Mouse (Mus musculus): ENCODE results near the gene Krtap4-2.
"Not testable (repeated sequence)": the region's sequence is repeated elsewhere in the genome, so short reads cannot be mapped to it uniquely, and the experiment has no call there.

Gene Krtap4-2

DNA sequence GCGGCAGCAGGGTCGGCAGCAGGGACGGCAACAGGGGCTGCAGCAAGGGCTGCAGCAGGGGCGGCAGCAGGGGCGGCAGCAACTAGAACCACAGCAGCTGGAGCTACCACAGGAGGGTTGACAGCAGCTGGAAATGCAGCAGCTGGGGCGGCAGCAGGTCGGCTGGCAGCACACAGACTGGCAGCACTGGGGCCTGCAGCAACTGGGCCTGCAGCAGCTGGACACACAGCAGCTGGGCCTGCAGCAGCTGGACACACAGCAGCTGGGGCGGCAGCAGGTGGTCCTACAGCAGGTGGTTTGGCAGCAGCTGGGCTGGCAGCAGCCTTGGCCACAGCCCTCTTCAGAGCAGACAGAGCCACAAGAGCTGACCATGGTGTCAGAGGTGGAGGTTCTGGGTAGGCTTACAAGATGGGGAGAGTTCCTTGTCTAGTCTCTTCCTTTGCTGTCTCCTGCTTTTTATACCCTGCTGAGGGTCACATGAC is at the start of gene Krtap4-2:
Krtap4-2 (minus strand) TSS at position 432 of the 482 bp plus-strand sequence.
- DNase-seq: no peak

DNA sequence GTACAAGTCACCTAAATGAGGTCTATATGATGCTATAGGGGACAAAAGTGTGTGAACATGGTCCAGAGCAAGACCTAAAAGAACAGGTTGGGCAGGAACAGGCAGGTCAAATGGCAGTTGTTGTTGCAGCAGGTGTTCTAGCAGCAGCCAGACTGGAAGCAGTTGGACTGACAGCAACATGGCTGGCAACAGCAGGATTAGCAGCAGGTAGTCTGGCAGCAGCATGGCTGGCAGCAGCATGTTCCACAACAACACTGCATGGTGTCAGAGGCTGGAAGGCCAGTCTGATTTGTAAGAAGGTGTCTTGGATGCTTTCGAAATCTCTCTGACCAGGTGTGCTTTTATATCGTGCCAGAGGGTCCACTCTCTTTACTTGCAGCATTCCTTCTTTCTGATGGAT is 48.6 kb upstream of the Krtap4-2 start:
- no peak for DNase-seq

DNA sequence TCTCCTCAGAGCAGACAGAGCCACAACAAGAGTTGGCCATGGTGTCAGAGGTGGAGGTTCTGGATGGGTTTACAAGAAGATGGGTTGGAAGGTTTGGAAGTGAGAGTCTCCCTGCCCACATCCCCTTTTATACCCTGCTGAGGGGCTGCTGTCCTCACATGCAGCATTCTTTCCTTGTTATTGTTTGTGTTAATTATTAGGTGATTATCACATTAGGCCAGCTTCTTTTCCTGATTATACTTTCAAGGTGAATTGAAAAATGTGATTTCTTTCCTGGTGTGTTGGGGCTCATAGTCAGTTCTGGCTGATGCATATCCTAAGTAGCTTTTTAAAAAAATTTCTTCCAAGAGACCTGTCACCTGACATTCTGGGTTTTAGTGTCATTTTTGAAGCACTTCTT is 31.0 kb upstream of the Krtap4-2 start, which contains the start of gene Krtap4-6:
Krtap4-6 (minus strand) TSS at position 101 of the 400 bp plus-strand sequence.
- no peak for DNase-seq

DNA sequence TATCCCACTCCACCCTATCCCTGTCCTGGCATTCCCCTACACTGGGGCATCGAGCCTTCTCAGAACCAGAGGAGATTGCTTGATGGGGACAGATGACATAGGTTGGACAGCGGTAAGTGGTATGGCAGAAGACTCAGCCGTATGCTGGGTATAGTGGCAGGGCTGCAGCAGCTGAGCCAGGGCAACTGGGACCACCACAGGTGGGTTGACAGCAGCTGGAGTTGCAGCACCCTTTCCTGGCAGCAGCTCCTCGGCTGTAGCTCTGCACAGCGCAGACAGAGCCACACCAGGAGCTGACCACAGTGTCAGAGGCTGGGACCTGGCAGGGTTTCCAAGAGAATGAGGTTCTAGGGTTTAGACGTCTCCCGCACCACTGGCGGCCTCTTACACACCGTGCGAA is 27.9 kb upstream of the Krtap4-2 start:
- no peak for DNase-seq

DNA sequence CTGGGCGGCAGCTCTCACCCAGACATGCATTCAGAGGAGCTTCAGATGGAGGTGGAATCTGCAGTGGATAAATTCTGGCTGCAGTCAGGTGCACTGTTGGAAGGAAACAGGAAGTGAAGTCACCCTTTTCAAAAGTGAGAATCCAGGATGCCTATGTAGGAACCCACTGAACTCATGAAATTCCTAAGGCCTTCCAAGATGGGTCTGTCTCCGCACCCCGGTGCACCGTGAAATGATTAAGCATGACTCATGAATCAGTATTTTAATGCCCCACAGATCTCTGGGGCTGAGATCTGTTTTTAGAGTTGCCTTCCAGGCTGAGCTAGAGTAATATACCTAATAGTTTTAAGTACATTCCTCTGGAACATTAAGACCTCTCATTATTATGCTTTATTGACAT is 24.4 kb upstream of the Krtap4-2 start:
- DNase-seq: no peak

DNA sequence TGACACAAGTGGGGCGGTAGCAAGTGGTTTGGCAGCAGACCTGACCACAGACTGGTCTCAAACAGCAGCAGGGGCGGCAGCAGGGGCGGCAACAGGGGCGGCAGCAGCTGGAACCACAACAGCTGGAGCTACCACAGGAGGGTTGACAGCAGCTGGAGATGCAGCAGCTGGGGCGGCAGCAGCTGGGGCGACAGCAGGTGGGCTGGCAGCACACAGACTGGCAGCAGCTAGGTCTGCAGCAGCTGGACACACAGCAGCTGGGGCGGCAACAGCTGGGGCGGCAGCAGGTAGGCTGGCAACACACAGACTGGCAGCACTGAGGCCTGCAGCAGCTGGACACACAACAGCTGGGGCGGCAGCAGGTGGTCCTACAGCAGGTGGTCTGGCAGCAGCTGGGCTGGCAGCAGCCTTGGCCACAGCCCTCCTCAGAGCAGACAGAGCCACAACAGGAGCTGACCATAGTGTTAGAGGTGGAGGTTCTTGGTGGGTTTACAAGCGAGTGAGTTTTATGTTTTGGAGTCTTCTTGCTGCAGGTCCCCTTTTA is 23.7 kb upstream of the Krtap4-2 start, which contains the start of gene Gm11563:
Gm11563 (minus strand) TSS at position 494 of the 544 bp plus-strand sequence.
- not testable (repeated sequence) for DNase-seq

DNA sequence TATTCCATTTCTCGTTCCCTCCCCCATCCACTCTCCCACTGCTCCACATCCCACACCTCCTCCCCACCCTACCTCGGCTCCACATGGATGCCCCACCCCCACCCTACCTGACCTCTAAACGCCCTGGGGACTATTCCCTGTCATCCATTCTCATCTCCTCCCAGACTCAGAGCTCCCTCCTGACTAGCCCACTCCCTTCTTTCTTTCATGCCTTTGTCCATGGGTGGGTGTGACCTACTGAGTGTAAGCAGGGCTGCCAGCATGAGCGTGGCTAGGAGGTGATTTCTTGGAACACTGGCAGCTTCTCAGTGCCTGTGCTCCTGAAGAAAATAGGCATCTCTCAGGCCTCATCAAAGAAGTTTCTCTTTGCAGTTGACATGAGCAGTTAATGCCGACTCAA is 22.2 kb upstream of the Krtap4-2 start:
- no peak for DNase-seq

DNA sequence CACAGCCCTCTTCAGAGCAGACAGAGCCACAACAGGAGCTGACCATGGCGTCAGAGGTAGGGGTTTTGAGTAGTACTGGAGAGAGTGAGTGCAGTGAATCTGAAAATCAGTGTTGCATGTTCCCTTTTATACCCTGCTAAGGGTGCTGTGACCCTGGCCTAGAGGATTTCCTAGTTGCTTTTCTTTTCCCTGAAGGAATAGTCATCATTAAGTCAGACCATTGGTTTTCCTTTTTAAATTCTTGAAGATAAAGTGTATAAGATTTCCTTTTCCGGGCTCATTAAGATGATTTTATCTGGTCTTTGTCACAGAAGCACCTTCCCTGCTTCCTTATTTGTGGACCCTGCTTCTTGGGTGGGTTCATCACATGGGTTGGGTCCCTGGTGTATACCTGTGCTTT is 15.3 kb upstream of the Krtap4-2 start, which contains the start of gene Gm11555:
Gm11555 (minus strand) TSS at position 101 of the 400 bp plus-strand sequence.
- DNase-seq: no peak

DNA sequence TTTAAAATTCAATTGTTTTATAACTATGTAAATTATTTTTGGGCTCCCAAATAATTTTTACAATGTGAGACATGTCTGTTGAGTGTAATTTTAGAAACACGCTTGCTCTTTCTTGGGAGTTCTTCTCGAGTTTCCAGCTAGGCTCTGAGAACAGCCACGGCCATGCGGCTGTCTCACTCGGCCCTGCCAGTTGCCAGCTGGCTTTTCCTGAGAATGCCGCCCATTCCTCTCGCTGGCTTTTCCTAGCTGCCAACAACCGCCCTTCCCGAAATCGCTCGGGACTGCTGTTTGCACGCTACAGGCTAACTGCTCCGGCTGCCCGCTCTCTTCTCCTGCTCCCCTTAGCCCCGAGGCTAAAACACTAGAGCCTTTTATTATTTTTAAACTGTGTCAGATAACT is 11.6 kb upstream of the Krtap4-2 start:
- DNase-seq: no peak

DNA sequence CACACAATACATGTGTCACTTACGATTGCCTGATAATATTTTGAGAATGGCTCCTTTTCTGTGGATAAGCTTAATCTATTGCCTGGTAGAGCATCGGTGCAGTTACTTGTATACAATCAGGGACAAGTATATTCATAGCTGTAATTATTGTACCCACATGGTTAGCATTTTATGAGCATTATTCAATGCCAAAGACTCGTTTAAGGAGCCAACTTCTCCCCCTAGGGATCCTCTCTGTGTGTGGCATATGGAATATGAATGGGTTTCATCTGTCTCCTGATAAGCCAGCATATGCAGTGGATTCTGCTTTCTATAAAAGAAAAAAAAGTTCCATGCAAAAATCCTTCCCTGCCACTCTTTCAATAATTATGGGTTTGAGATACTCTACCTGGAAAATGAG is 9.5 kb upstream of the Krtap4-2 start:
- no peak for DNase-seq

DNA sequence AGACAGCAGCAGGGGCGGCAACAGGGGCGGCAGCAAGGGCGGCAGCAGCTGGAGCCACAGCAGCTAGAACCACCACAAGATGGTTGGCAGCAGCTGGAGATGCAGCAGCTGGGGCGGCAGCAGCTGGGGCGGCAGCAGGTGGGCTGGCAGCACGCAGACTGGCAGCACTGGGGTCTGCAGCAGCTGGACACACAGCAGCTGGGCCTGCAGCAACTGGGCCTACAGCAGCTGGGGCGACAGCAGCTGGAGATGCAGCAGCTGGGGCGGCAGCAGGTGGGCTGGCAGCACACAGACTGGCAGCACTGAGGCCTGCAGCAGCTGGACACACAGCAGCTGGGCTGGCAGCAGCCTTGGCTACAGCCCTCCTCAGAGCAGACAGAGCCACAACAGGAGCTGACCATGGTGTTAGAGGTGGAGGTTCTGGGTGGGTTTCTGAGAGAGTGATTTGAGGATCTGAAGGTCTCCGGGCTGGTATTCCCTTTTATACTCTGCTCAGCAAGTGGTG is 8.8 kb upstream of the Krtap4-2 start, which contains the start of gene Krtap4-7:
Krtap4-7 (minus strand) TSS at position 455 of the 505 bp plus-strand sequence.
- not testable (repeated sequence) for DNase-seq

DNA sequence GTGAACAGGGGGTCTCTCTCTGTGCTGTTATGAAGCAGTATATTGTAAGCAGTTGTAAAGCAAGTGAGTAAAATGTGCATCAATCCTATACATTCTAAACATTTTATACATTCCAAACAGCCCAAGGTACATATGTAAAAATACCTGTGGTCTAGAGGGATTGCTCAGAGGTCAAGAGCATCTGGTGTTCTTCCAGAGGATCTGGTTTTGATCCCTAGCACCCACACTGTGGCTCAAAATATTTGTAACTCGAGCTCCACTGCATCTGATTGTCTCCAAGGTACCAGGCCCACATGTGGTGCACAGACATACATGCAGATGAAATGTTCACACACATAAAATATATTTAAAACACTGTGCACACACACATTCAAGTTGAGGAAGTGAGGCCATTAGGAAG is 6.0 kb upstream of the Krtap4-2 start:
- DNase-seq: no peak

DNA sequence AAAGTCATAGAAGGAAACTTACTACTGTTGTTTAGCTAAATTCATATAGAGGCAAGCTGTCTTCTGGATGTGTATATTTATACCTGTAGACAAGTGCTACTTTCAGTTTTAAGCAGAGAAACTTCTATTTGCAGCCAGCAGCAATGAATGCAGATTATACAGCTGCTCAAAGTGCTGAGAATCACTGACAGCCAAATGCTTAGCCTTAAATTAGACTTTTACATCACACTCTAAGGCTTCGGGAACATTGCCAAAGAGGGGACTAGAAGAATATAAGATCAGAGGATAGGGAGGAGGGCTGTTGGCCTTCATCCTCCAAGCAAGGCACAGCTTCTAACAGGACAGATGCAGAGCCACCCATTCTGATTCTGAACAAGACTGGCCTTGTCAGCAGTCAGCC is 2.2 kb upstream of the Krtap4-2 start:
- no peak for DNase-seq

DNA sequence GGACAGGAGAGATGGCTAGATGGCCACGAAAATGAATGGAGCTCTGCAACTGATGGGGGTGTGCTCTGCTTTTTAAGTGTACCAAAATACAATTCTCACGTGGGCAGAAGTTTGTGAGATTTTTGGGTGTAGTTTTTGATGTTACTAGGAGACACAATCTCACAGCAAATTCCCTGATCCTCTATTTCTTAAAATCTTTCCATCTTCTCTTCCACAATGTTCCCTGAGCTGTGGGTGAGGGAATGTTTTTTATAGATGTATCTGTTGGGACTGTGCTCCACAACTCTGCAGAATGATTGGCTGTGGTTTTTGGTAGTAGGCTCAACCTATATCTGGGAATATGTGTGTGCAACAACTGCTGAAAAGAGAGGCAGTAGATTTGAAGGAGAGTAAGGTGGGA is 1.6 kb downstream of the Krtap4-2 start:
- no peak for DNase-seq

DNA sequence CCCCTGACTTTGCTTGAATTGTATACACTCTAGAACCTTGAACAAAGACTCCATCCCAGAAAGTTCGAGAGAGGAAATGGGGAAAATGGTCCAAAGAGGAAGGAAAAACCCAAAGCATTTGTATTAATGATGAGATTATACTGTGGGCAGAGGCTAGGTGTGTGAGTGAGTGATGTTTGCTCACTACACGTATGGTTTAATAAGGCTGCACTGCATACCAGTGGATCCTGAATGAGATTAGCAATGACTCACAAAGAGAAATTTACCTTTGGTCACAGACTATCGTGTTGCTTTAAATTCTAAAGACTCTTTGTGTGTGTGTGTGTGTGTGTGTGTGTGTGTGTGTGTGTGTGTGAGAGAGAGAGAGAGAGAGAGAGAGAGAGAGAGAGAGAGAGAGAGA is 4.0 kb downstream of the Krtap4-2 start:
- DNase-seq: no peak

DNA sequence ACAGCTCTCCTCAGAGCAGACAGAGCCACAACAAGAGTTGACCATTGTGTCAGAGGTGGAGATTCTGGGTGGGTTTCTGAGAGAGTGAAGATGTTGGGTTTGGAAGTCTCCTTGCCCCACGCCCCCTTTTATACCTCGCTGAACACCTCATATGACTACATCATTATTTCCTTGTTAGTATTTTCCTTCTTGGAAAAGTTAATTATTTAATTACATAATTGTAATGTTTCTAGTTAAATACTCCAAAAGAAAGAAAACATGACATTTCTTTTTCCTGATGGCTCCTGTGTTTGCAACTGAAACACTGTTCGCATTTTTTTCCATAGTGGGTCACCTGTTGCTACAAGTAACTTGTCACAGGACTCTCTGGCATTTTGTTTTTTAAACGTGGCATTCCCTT is 6.7 kb downstream of the Krtap4-2 start, which contains the start of gene Krtap4-1:
Krtap4-1 (minus strand) TSS at position 101 of the 400 bp plus-strand sequence.
- DNase-seq: no peak

DNA sequence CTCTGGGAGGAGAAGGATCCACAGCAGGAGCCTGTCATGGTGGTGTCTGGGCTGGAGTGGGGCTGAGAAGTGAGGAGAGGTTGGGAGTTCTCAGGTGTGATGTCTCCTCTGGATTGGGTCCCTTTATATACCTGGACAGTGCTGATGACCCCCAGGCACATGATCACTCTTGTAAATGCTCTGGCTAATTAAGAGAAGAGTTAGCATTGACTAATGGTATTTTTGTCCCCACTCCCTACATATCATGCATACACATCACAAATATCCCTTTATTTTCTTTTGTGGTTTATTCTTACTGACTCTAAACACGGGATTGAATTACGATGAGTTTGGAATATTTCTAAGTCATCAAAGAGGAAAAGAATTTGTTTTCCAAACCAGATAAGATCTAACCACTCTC is 14.5 kb downstream of the Krtap4-2 start, which contains the start of gene Gm11562:
Gm11562 (minus strand) TSS at position 101 of the 400 bp plus-strand sequence.
- no peak for DNase-seq

DNA sequence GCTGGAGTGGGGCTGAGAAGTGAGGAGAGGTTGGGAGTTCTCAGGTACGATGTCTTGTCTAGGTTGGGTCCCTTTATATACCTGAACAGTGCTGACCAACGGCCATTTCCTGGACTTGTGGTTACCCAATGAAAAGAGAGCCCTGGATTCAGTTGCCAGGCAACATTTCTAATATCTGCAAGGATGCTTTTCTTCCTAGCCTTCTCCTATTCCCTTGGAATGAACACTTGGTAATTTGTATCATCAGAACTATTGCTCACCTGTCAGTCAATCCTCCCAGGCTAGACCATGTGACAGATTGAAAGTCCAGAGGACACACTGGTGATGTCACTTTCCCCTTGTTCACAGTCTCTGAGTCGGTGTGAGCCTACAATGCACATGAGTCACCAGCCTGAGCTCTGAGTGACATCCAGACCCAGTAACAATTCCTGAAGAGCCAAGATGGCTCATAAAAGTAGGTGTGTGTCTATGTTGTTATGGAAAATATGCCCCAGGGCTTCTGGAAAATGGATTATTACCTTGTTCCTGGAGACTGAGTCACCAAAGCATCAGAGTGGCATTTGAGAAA is 20.0 kb downstream of the Krtap4-2 start, which contains the start of gene Krtap2-4:
Krtap2-4 (minus strand) TSS at position 51 of the 568 bp plus-strand sequence.
- DNase-seq: no peak

DNA sequence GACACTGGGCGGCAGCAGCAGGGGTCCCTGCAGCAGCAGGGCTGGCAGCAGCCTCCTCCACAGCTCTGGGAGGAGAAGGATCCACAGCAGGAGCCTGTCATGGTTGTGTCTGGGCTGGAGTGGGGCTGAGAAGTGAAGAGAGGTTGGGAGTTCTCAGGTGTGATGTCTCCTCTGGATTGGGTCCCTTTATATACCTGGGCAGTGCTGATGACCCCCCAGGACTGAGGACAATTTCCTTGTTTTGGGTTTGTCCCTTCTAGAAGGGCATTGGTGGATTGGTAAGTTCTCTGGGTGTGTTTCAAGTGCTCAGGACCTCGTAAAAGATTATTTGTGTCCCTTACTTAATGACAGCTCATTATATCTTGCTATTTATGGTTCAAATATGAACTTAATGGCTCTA is 24.8 kb downstream of the Krtap4-2 start, which contains the start of gene Gm11937:
Gm11937 (minus strand) TSS at position 101 of the 400 bp plus-strand sequence.
- DNase-seq: not testable (repeated sequence)

DNA sequence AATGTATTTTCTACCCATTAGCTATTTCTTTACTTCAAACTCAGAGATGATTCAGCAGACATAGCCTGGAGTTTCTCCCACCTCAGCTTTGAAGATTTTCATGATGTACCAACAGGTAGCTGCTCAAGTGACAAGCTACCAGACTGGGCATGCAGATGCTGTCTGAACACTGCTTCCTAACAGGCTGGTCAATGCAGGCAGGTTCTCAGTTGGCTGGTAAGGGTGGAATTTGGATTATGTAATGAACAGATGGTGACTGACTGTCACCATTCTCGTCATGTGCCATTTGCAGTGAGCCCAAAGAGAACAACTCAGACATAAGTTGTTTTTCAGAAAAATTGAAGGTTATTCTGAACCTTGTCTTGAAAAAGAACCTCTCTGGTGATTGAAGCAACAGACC is 25.8 kb downstream of the Krtap4-2 start:
- DNase-seq: no peak

DNA sequence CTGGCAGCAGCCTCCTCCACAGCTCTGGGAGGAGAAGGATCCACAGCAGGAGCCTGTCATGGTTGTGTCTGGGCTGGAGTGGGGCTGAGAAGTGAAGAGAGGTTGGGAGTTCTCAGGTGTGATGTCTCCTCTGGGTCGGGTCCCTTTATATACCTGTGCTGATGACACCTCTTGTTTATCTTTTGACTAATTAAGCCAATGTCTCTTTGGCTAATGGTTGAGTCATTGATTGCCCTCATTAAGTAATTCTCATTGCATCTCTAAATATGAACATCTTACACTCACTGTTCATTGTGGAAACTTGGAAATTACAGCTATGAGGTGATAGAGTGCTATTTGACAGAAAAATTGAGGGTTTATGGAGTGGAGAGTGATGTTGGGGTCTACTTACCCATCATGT is 31.7 kb downstream of the Krtap4-2 start, which contains the start of gene Gm11938:
Gm11938 (minus strand) TSS at position 101 of the 400 bp plus-strand sequence.
- not testable (repeated sequence) for DNase-seq

DNA sequence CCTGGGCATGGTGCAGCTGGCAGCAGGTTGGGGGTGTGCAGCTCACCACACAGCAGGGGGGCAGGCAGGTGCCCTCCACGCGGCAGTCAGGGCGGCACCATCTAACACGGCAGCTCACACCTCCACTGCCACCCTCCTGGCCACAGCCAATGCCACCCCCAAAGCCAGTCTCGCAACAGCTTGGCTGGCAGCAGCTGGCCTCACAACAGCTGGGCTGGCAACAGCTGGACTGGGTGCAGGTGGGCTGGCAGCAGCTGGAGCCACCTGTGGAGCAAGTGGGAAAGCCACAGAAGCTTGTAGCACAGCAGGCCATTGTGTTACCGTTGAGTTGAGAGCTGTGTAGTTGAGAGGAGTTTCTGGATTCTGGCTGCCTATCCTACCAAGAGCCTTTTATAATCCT is 37.1 kb downstream of the Krtap4-2 start, which contains the start of gene Krtap9-3:
Krtap9-3 (minus strand) TSS at position 364 of the 400 bp plus-strand sequence.
- DNase-seq: not testable (repeated sequence)

DNA sequence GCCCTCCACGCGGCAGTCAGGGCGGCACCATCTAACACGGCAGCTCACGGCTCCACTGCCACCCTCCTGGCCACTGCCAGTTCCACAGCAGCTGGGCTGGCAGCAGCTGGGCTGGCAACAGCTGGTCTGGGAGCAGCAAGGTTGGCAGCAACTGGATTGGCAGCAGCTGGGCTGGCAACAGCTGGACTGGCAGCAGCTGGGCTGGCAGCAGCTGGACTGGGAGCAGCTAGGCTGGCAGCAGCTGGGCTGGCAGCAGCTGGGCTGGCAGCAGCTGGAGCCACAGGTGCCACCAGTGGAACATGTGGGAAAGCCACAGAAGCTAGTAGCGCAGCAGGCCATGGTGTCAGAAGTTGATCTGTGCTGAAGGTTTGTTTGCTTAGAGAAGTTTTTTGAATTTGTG is 43.9 kb downstream of the Krtap4-2 start, which contains the start of gene Krtap1-3:
Krtap1-3 (minus strand) TSS at position 359 of the 400 bp plus-strand sequence.
- DNase-seq: no peak

DNA sequence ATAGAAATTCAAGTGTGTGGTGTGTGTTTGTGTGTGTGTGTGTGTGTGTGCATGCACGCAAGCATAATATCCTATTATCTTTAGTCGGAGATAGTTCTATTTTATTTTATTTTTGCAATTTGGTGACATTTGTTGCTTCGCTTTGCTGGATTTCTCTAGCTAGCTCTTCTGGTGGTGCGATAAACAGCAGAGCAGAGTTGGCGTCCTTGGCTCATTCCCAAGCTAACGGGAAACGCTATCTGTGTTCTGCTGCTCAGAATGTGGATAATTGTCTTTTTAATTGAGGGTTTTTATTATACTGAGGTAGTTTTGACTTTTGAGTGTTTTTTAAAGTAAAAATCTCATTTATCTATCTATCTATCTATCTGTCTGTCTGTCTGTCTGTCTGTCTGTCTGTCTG is 49.8 kb downstream of the Krtap4-2 start:
- no peak for DNase-seq
